Comparison of ENCODE assay signal across 8 mouse cellular contexts in the genomic region with DNA sequence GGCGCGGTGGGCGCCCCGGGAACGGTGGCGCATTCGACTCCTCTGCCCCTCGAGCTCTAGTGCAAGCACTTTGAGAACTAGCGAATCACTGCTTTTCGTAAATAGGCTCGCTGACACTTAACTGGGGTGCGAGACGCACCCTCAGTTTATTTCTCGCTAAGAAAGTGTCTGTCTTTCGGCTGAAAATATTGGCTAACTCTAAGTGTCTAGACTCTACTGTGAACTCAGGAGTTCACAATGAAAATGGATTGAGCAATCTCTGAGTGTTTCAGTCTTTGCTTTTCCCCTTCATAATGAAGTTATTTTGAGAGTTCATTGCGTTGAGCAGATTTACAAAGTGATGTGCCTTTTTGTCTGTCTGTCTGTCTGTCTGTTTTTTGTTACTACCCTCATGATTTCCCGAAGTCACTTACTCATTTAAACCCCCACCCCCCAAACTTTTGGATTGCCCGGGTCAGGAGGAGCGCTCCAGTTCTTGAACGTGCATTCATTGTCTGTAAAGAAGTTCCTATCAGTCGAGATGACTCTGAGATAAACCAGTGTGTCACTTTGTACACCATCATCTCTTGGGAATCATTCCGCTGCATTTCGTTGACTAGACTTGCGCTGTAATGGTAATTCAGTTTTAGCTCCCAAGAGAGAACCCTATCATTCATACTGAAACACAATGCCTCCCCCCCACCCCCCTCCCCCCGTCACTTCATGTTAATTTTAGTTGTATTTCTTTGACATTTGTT. TPM values are rescaled to one million over a fixed set of nuclear protein-coding genes. Genes with fewer than 3 reads are reported as not detected.
DNase-seq lines count a peak whose midpoint lies in the region; ATAC-seq and TF ChIP-seq lines count a peak whose summit lies in the region.

No protein-coding gene starts in this region.

- no peak for ATAC-seq in lung, embryonic 14.5 days (ENCODE audit: insufficient read depth)
- peak; percentile 3; the same call in 1 of the 2 replicates for ATAC-seq in intestine, embryonic 15.5 days
- no peak for ATAC-seq in midbrain, postnatal 0 days (ENCODE audit: low FRiP score)
- no peak for ATAC-seq in activated CD4-positive, CD25-positive, alpha-beta regulatory T cell, adult 4 months

- peak; percentile 52 for DNase-seq in lung, embryonic 14.5 days
- no peak for DNase-seq in lung, postnatal 4 days
- peak; percentile 48 for DNase-seq in embryo, embryonic 11 days
- peak; percentile 9 for DNase-seq in midbrain, postnatal 0 days (ENCODE audit: low spot score)
- no peak for DNase-seq in urinary bladder, postnatal 25 days (ENCODE audit: low spot score)
- DNase-seq in ovary, postnatal 36 days (ENCODE audit: low spot score), result no peak

- peak overlapping the region; percentile 98 for H3K4me3 ChIP-seq in lung, embryonic 14.5 days (ENCODE audit: low read depth, low read length)
- peak overlapping the region; percentile 96 for H3K4me3 ChIP-seq in intestine, embryonic 15.5 days (replicated peaks)
- H3K4me3 ChIP-seq in midbrain, postnatal 0 days (ENCODE audit: low read depth, low read length), result peak overlapping the region; percentile 96

- H3K27ac ChIP-seq in lung, embryonic 14.5 days (ENCODE audit: low read depth), result peak overlapping the region; percentile 99
- H3K27ac ChIP-seq in intestine, embryonic 15.5 days, result peak overlapping the region; percentile 100
- H3K27ac ChIP-seq in midbrain, postnatal 0 days (ENCODE audit: low read depth, low read length), result peak overlapping the region; percentile 78

- WGBS in lung, embryonic 14.5 days, result 1% methylated on average over 25 of the region's 25 CpGs
- WGBS in intestine, embryonic 15.5 days, result 2% methylated on average over 25 of the region's 25 CpGs
- under 1% methylated on average over 25 of the region's 25 CpGs for WGBS in midbrain, postnatal 0 days

- peaks cover 13% of the 10 kb centered on the region for H3K4me1 ChIP-seq in lung, embryonic 14.5 days (ENCODE audit: insufficient read depth)
- peaks cover 9% of the 10 kb centered on the region; the same call in 1 of the 2 replicates for H3K4me1 ChIP-seq in intestine, embryonic 15.5 days (replicated peaks)
- H3K4me1 ChIP-seq in midbrain, postnatal 0 days (ENCODE audit: insufficient read depth, low read length), result no peaks in the 10 kb centered on the region

- H3K36me3 ChIP-seq in lung, embryonic 14.5 days (ENCODE audit: insufficient read depth), result no peaks in the 10 kb centered on the region
- H3K36me3 ChIP-seq in intestine, embryonic 15.5 days, result no peaks in the 10 kb centered on the region
- H3K36me3 ChIP-seq in midbrain, postnatal 0 days (ENCODE audit: insufficient read depth, low read length), result no peaks in the 10 kb centered on the region

- no peaks in the 10 kb centered on the region for H3K9me3 ChIP-seq in lung, embryonic 14.5 days (ENCODE audit: low read depth, low read length)
- no peaks in the 10 kb centered on the region for H3K9me3 ChIP-seq in intestine, embryonic 15.5 days
- no peaks in the 10 kb centered on the region for H3K9me3 ChIP-seq in midbrain, postnatal 0 days (ENCODE audit: low read length)

- TF ChIP-seq CTCF in lung, embryonic 14.5 days (IDR thresholded peaks at IDR 0.05; ENCODE audit: low read depth), result no peak
- TF ChIP-seq CTCF in midbrain, postnatal 0 days (IDR thresholded peaks at IDR 0.05), result no peak

- H3K9ac ChIP-seq in lung, embryonic 14.5 days, result peak overlapping the region; percentile 94
- peak overlapping the region; percentile 97 for H3K9ac ChIP-seq in intestine, embryonic 15.5 days
- H3K9ac ChIP-seq in midbrain, postnatal 0 days (replicated peaks; ENCODE audit: low read length, poor library complexity, severe bottlenecking), result peak overlapping the region; percentile 74

- peak overlapping the region; percentile 88 for H3K4me2 ChIP-seq in lung, embryonic 14.5 days
- peak overlapping the region; percentile 87 for H3K4me2 ChIP-seq in intestine, embryonic 15.5 days (replicated peaks)
- H3K4me2 ChIP-seq in midbrain, postnatal 0 days (ENCODE audit: low read depth, low read length, poor library complexity, severe bottlenecking), result peak overlapping the region; percentile 81

- no peaks in the 10 kb centered on the region for H3K27me3 ChIP-seq in lung, embryonic 14.5 days (ENCODE audit: insufficient read depth, low read length)
- no peaks in the 10 kb centered on the region for H3K27me3 ChIP-seq in intestine, embryonic 15.5 days (replicated peaks)
- H3K27me3 ChIP-seq in midbrain, postnatal 0 days (ENCODE audit: insufficient read depth, low read length), result no peaks in the 10 kb centered on the region

RNA-seq across cellular contexts. Expression of a gene that starts 1.0 kb away (rescaled TPM):
- 44.6 and 44.8 TPM in 2 replicates for polyA plus RNA-seq in lung, embryonic 14.5 days (2014; fragmentation: Nextera tagmentation; extraction: Ambion mirVana)
- 29.4 and 31.2 TPM in 2 replicates for polyA plus RNA-seq in intestine, embryonic 15.5 days (2015; fragmentation: Nextera tagmentation; extraction: Ambion mirVana)
- total RNA-seq in midbrain, postnatal 0 days (2014; rRNA removed), result 21.6 and 24.6 TPM in 2 replicates
- polyA plus RNA-seq in midbrain, postnatal 0 days (2015; fragmentation: Nextera tagmentation; extraction: Ambion mirVana), result 8.8 and 11.7 TPM in 2 replicates
- polyA plus RNA-seq in activated CD4-positive, CD25-positive, alpha-beta regulatory T cell, adult 4 months (2017; shearing (Covaris generic)), result 100 to 1,000 TPM; 266 to 304 TPM

Comparison
In these comparisons a context has a peak if more than half of its experiments do, and no peak if none do; other contexts are left out.
1. DNase-seq: peak in lung, embryonic 14.5 days (single experiment), embryo, embryonic 11 days (single experiment) and midbrain, postnatal 0 days (single experiment); none in lung, postnatal 4 days (0 of 2), urinary bladder, postnatal 25 days (single experiment) and ovary, postnatal 36 days (single experiment).
2. Peak in every context shown above with its lines, with median percentiles within 50 percentile points of each other: H3K27ac ChIP-seq, H3K4me2 ChIP-seq, H3K4me3 ChIP-seq and H3K9ac ChIP-seq.